Mouse (Mus musculus) CH12.LX (cell line): ENCODE data around the gene Cdh9. TPM values are rescaled to one million over a fixed set of nuclear protein-coding genes. Genes with fewer than 3 reads are reported as not detected.

ENCODE experiments used
- DNase-seq: peaks from one replicate; pipeline ENCODE4 v3.0.0-alpha.2; 2013; ENCODE audit errors: extremely low read depth
- H3K27ac ChIP-seq: 2 replicates; pipeline ENCODE4 v1.5.1; 2012; ENCODE audit warnings: low read depth, mild to moderate bottlenecking, control low read depth, moderate library complexity; ENCODE audit not compliant: insufficient read depth
- H3K27me3 ChIP-seq: replicated peaks from 2 replicates; pipeline ENCODE3; 2012; ENCODE audit warnings: inconsistent platforms
- H3K36me3 ChIP-seq, 2 experiments: replicated peaks in 1 of 2; 2 replicates each; pipeline versions ENCODE3 to v1.6.1; 2012; ENCODE audit warnings: inconsistent platforms in 1 of 2, low read length in 1 of 2, mild to moderate bottlenecking in 1 of 2, mixed read lengths in 1 of 2, moderate library complexity in 1 of 2; ENCODE audit not compliant: control insufficient read depth in 1 of 2, insufficient read depth in 1 of 2
- H3K4me1 ChIP-seq, 2 experiments: 2 replicates each; pipeline ENCODE4 v1.6.1; 2012; ENCODE audit warnings: inconsistent platforms in 1 of 2, moderate library complexity in 1 of 2; ENCODE audit not compliant: insufficient read depth in 2 of 2, control insufficient read depth in 1 of 2
- H3K4me2 ChIP-seq: 2 replicates; pipeline ENCODE4 v1.6.1; 2012; ENCODE audit warnings: low read depth, mild to moderate bottlenecking, control low read depth; ENCODE audit not compliant: poor library complexity, insufficient read depth, severe bottlenecking
- H3K4me3 ChIP-seq, 3 experiments: fragments of 150-350 bp in 1 of 3; sonication (generic) in 1 of 3; replicated peaks in 1 of 3; 2 replicates each; pipeline versions ENCODE3 to v1.5.1; 2011 to 2012; ENCODE audit warnings: low read depth in 2 of 3, low read length in 2 of 3, mild to moderate bottlenecking in 2 of 3, moderate library complexity in 2 of 3, control low read depth in 1 of 3, improper control_type of control experiment in 1 of 3, inconsistent platforms in 1 of 3, mixed read lengths in 1 of 3; ENCODE audit not compliant: poor library complexity in 1 of 3
- H3K79me2 ChIP-seq: replicated peaks from 2 replicates; pipeline ENCODE4 v1.6.1; 2012; ENCODE audit warnings: mild to moderate bottlenecking, moderate library complexity; ENCODE audit not compliant: control insufficient read depth, poor library complexity, insufficient read depth, severe bottlenecking; ENCODE audit errors: extremely low read depth
- H3K9ac ChIP-seq: 2 replicates; pipeline ENCODE4 v1.6.1; 2012; ENCODE audit warnings: low read depth, mild to moderate bottlenecking, control low read depth, moderate library complexity; ENCODE audit not compliant: insufficient read depth
- H3K9me3 ChIP-seq: replicated peaks from 2 replicates; pipeline ENCODE3; 2012; ENCODE audit warnings: low read length, inconsistent platforms, mixed read lengths
- CHD1 ChIP-seq: IDR thresholded peaks from 2 replicates; pipeline ENCODE4 v1.6.1; 2012; ENCODE audit warnings: low read depth, low read length, improper control_type of control experiment, inconsistent platforms
- CTCF ChIP-seq, 2 experiments: IDR thresholded peaks in 1 of 2; conservative IDR thresholded peaks in 1 of 2; 2 replicates each; pipeline ENCODE4 v1.5.1; 2011 to 2012; ENCODE audit warnings: low read depth in 2 of 2, low read length in 2 of 2, improper control_type of control experiment in 1 of 2, inconsistent platforms in 1 of 2, mild to moderate bottlenecking in 1 of 2, moderate library complexity in 1 of 2
- ELF1 ChIP-seq: IDR thresholded peaks from 2 replicates; pipeline ENCODE4 v1.6.1; 2014; ENCODE audit warnings: low read depth, mild to moderate bottlenecking, inconsistent platforms, low read length, improper control_type of control experiment
- ETS1 ChIP-seq: conservative IDR thresholded peaks from 2 replicates; pipeline ENCODE4 v1.6.1; 2012; ENCODE audit warnings: low read depth, mild to moderate bottlenecking, inconsistent platforms, low read length, improper control_type of control experiment, moderate library complexity
- HCFC1 ChIP-seq: IDR thresholded peaks from 2 replicates; pipeline ENCODE4 v1.6.1; 2012; ENCODE audit warnings: low read depth, mild to moderate bottlenecking, inconsistent platforms, low read length, improper control_type of control experiment
- JUN ChIP-seq: IDR thresholded peaks from 2 replicates; pipeline ENCODE4 v1.6.1; 2011; ENCODE audit warnings: low read depth, mild to moderate bottlenecking, low read length, improper control_type of control experiment, moderate library complexity; ENCODE audit not compliant: insufficient read depth
- JUND ChIP-seq: conservative IDR thresholded peaks from 2 replicates; pipeline ENCODE4 v1.6.1; 2011; ENCODE audit warnings: low read depth, low read length, improper control_type of control experiment
- MAFK ChIP-seq: IDR thresholded peaks from 2 replicates; pipeline ENCODE4 v1.6.1; 2011; ENCODE audit warnings: low read length, improper control_type of control experiment; ENCODE audit not compliant: insufficient replicate concordance
- MAX ChIP-seq: IDR thresholded peaks from 2 replicates; pipeline ENCODE4 v1.6.1; 2011; ENCODE audit warnings: low read length, improper control_type of control experiment
- MAZ ChIP-seq: IDR thresholded peaks from 2 replicates; pipeline ENCODE4 v1.6.1; 2012; ENCODE audit warnings: low read depth, mild to moderate bottlenecking, inconsistent platforms, low read length, improper control_type of control experiment, moderate library complexity
- MEF2A ChIP-seq: IDR thresholded peaks from 2 replicates; pipeline ENCODE4 v1.6.1; 2014; ENCODE audit warnings: low read depth, mild to moderate bottlenecking, inconsistent platforms, low read length, improper control_type of control experiment, borderline replicate concordance
- MYC ChIP-seq: IDR thresholded peaks from 2 replicates; pipeline ENCODE4 v1.6.1; 2011; ENCODE audit warnings: low read depth, mild to moderate bottlenecking, improper control_type of control experiment, low read length
- NELFE ChIP-seq: IDR thresholded peaks from 2 replicates; pipeline ENCODE4 v1.6.1; 2011; ENCODE audit warnings: low read depth, low read length, improper control_type of control experiment
- POLR2A ChIP-seq: IDR thresholded peaks from 2 replicates; pipeline ENCODE4 v1.6.1; 2011; ENCODE audit warnings: low read depth, mild to moderate bottlenecking, improper control_type of control experiment, low read length
- TBP ChIP-seq: conservative IDR thresholded peaks from 2 replicates; pipeline ENCODE4 v1.6.1; 2011; ENCODE audit warnings: low read depth, low read length, improper control_type of control experiment
- TCF12 ChIP-seq: IDR thresholded peaks from 2 replicates; pipeline ENCODE4 v1.6.1; 2014; ENCODE audit warnings: low read depth, mild to moderate bottlenecking, inconsistent platforms, low read length, improper control_type of control experiment
- USF1 ChIP-seq: IDR thresholded peaks from 2 replicates; pipeline ENCODE4 v1.6.1; 2014; ENCODE audit warnings: low read depth, mild to moderate bottlenecking, inconsistent platforms, low read length, improper control_type of control experiment
- ZC3H11A ChIP-seq: IDR thresholded peaks from 2 replicates; pipeline ENCODE4 v1.6.1; 2012; ENCODE audit warnings: low read depth, mild to moderate bottlenecking, inconsistent platforms, low read length, improper control_type of control experiment
- ZMIZ1 ChIP-seq: IDR thresholded peaks from 2 replicates; pipeline ENCODE4 v1.6.1; 2012; ENCODE audit warnings: low read depth, mild to moderate bottlenecking, inconsistent platforms, low read length, improper control_type of control experiment
- dilution Hi-C: fragments of 300-500 bp; cut with MboI; formaldehyde crosslinking; loops from 2 replicates; pipeline ENCODE4 v1.14.3; 2020; ENCODE audit warnings: low sequenced_read_pairs; ENCODE audit not compliant: extremely low pct_unique_long_range_greater_than_20kb, extremely low pct_ligation_motif_present
- in situ Hi-C: fragments of 300-500 bp; cut with MboI; formaldehyde crosslinking; loops from 3 replicates; pipeline ENCODE4 v1.14.3; 2019; ENCODE audit warnings: low sequenced_read_pairs, low pct_ligation_motif_present, low pct_unique_long_range_greater_than_20kb, mixed read lengths
- polyA plus RNA-seq: library from polyadenylated mRNA; unstranded; fragments of >175 nt; gene quantifications from 2 replicates; pipeline ENCODE4 v1.2.1, GENCODE M21; 2012; ENCODE audit warnings: low read depth; ENCODE audit not compliant: insufficient read length
- total RNA-seq, 2 experiments: library from RNA; depleted of rRNA; stranded (reverse); fragments of 300-350 nt in 1 of 2; fragments of >200 nt in 1 of 2; gene quantifications; 2 replicates each; pipeline ENCODE4 v1.2.3; 2012 to 2014

The Cdh9 gene
- total and polyA plus RNA-seq, 3 experiments = not detected

DNA sequence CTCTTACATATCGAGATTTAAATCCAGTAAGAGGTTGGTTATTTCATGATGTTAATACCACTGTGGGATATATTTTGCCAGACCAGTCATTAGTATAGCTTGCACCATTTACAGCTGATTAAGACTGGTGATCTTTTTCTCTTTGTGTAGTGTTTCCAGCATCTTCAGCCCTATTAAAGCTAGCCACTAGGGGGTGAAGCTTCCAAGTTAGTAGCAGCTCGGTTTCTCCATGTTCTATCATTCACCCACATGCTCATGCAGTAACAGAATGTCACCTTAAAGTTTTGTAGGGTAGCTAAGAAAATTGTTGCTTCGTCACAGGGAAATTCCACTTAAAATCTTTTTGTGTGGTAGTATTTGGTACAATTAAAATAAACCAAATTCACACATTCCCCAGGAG lies 82.2 kb downstream of the Cdh9 start:
- no peaks in the 10 kb centered on the region for H3K36me3 ChIP-seq
- H3K79me2 ChIP-seq = no peaks in the 10 kb centered on the region
- H3K4me3 ChIP-seq = no peak overlapping the region
- peaks cover 35% of the 10 kb centered on the region for H3K9me3 ChIP-seq
- no peaks in the 10 kb centered on the region for H3K4me1 ChIP-seq
- no peak for DNase-seq
- dilution Hi-C loops = no loop called here
- H3K4me2 ChIP-seq = no peak overlapping the region
- H3K27me3 ChIP-seq = no peaks in the 10 kb centered on the region
- TF ChIP-seq ETS1 = no peak
- TF ChIP-seq ZC3H11A = no peak
- TF ChIP-seq MYC = no peak
- TF ChIP-seq CTCF (conservative IDR thresholded peaks at IDR 0.05 in 1 of 2, IDR thresholded peaks at IDR 0.05 in 1 of 2; ENCODE audit: low read depth in 2 of 2, low read length in 2 of 2) = no peak
- TF ChIP-seq ZMIZ1 = no peak
- no peak for TF ChIP-seq CHD1
- H3K27ac ChIP-seq = no peak overlapping the region
- no peak overlapping the region for H3K9ac ChIP-seq
- in situ Hi-C loops = no loop called here

DNA sequence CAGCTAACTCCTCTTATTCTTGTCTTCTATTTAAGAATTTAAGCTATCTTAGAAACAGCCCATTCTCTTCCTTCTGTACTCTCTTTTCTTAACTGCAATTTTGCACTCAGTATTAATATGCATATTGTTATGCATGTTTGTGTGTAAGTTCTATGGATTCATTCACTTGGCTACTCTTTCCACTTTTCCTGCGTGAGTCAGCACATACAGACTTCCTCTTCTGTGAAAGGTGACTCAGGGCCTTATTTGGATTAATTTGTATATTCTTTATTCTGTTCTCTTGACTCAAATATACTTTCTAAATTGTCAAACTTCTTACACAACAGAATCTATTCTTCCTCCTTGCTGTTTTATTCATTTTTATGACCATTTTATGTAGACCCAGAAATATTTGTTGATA lies 85.5 kb downstream of the Cdh9 start:
- peaks cover 28% of the 10 kb centered on the region for H3K9me3 ChIP-seq
- no peak for TF ChIP-seq TCF12
- TF ChIP-seq MAFK = no peak
- TF ChIP-seq USF1 = no peak
- TF ChIP-seq TBP = no peak
- no peak for TF ChIP-seq POLR2A
- no peak for TF ChIP-seq ETS1
- no peak for TF ChIP-seq ELF1
- TF ChIP-seq HCFC1 = no peak
- no peak for TF ChIP-seq NELFE
- no peak for TF ChIP-seq MAX
- TF ChIP-seq JUN = no peak
- TF ChIP-seq JUND = no peak
- no peak for TF ChIP-seq MYC
- TF ChIP-seq ZC3H11A = no peak
- TF ChIP-seq MAZ = no peak
- no peak for TF ChIP-seq MEF2A
- no peak overlapping the region for H3K9ac ChIP-seq
- H3K36me3 ChIP-seq = no peaks in the 10 kb centered on the region
- dilution Hi-C loops (no loop called here), in situ Hi-C loops (no loop called here)
- H3K27me3 ChIP-seq = no peaks in the 10 kb centered on the region
- H3K4me2 ChIP-seq = no peak overlapping the region
- H3K27ac ChIP-seq = no peak overlapping the region
- DNase-seq = no peak
- no peak overlapping the region for H3K4me3 ChIP-seq
- no peaks in the 10 kb centered on the region for H3K4me1 ChIP-seq
- H3K79me2 ChIP-seq = no peaks in the 10 kb centered on the region
